ENCODE assay signal across 2 mouse cellular contexts in genomic region chr19:24476461-24476860, GRCm38 (mm10).
TF ChIP-seq lines count a peak whose summit lies in the region.

No protein-coding gene starts in this region.

TF ChIP-seq in C2C12, 6 proteins besides CTCF, POLR2A, EP300 and RAD21 (continued from another document):
- TF ChIP-seq USF1 (IDR thresholded peaks at IDR 0.05; ENCODE audit: low read depth), result no peak

TF ChIP-seq in MEL, 35 proteins besides CTCF, POLR2A, EP300 and RAD21 (continued from another document):
- TF ChIP-seq ZNF384 (IDR thresholded peaks at IDR 0.05; ENCODE audit: low read depth, low read length) (no peak), NELFE (IDR thresholded peaks at IDR 0.05; ENCODE audit: low read depth, low read length) (no peak)
